Mouse (Mus musculus) liver, adult 2 months (tissue): ENCODE results near the gene Ppp3ca.

Source experiments
- CTCF ChIP-seq: fragments of 200-500 bp; IDR thresholded peaks from 2 replicates; pipeline ENCODE4 v1.5.1; 2011; ENCODE audit warnings: low read depth, low read length, control low read depth
- POLR2A ChIP-seq: fragments of 200-500 bp; IDR thresholded peaks from 2 replicates; pipeline ENCODE4 v1.6.1; 2011; ENCODE audit warnings: low read length, control low read depth; ENCODE audit not compliant: insufficient read depth; ENCODE audit errors: extremely low read depth

- TF ChIP-seq POLR2A = no peak
- TF ChIP-seq CTCF = no peak
These were observed 312.1 kb downstream of the Ppp3ca start for GRCm38 (mm10) chr3:136982021-136982420.
